Mouse (Mus musculus) liver, adult 10 weeks (tissue): ENCODE data around the gene Kctd6. TPM values are rescaled to one million over a fixed set of nuclear protein-coding genes. Genes with fewer than 3 reads are reported as not detected.

ENCODE experiments used
- polyA plus RNA-seq: library from polyadenylated mRNA; stranded (reverse); fragments of 350-450 nt; fragmentation: Illumina TruSeq; extraction: RNeasy Lipid Tissue Mini Kit (QIAGEN cat#74804); gene quantifications from one replicate; pipeline ENCODE4 v1.2.3, GENCODE M21; 2014; ENCODE audit warnings: low read depth, low replicate concordance

Kctd6 gene
- polyA plus RNA-seq = 12.9 TPM

DNA sequence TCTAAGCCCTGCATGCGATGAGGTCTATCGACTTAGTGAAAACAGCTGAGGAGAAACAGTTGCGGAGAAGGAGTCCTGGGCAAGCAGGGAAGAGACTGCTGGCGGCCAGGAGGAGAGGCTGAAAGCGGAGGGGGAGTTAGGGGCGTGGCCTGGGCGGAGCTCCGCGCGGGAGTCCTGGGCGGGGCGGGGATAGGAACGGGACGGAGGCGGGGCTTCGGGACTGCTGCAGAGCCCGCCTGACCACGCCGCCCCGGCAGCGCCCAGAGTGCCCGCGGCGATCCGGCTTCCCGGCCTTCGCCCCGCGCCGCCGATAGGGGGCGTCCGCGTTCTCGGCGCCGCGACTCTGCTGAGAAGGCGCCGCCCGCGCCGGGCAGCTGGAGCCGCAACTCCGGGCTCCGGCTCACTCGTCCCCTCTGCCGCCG, at the start of gene Kctd6:
Kctd6 (plus strand) TSS at position 338 of the 422 bp plus-strand sequence.

DNA sequence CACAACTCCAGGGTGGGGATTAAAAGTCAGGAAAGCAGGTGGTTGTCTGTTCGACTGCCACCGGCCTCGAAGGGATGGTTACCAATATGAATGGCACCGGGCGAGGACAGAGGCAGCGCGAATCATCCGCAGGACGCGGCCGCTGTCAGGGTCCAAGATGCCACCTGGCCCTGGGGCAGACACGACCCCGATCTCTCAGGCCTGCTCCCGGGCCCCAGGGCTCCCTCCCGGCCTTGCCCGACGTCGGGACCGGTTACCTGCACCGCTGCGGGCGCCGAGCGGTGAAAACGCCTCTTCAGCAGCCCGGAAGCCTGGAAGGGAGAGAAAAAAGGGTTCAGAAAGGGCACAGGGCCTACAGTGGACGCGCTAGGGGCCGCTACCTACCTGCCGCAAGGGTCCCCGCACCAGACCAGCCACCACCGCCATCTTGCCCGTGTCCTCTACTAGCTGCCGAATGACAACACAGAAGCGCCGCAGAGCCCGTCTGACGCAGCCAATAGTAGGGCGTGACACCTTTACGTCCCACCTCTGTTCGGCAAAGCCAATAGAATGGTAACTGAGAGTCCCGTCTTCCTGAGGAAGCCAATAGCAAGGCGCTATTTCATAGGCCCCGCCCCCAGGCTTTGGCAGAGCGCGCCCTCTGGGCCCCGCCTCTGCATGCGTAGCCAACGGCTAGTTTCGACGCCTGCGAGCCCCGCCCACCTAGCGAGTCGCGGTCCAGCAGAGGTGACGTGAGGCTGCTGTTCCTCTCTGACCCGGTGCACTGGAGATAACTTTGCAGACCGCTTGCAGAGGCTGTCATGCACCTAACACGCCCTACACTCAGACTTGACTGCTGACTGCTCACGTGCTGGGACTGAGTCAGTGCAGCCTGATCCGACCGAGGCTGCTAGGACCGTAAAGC, 41.2 kb upstream of the Kctd6 start, which contains the start of gene Pdhb:
Pdhb (minus strand) TSS at position 519 of the 904 bp plus-strand sequence.

DNA sequence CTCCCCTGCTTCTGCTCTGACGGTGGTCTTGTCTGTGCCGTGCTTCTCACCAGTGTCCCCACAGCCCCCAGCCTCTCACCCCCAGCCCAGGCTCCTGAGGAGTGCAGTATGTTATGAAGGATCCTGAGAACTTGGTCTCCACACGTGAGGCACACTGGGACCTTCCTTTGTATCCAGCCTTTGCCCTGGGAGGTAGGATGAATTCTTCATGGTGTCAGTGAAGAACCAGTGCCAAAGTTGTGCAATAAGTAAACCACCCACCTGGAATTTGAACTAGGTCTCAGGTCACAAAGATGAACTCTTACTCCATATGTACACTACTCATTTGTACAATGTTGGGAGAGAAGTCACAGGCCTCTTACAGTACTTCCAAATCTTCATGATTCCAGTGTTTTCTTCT, 45.2 kb downstream of the Kctd6 start, which contains the start of gene Acox2:
Acox2 (minus strand) TSS at position 188 of the 400 bp plus-strand sequence.

Other genes starting within 250 kb of the Kctd6 start
- 18.6 TPM for gene Dnase1l3, start 219.6 kb upstream of the Kctd6 start, polyA plus RNA-seq
- gene Abhd6, start 211.2 kb upstream of the Kctd6 start, polyA plus RNA-seq = 26.7 TPM
- 26.6 TPM for gene Rpp14, start 133.8 kb upstream of the Kctd6 start, polyA plus RNA-seq
- gene Pxk, start 115.9 kb upstream of the Kctd6 start, polyA plus RNA-seq = 16.3 TPM
- 175 TPM for gene Pdhb, start 41.1 kb upstream of the Kctd6 start, polyA plus RNA-seq
- gene Acox2, start 45.2 kb downstream of the Kctd6 start, polyA plus RNA-seq = 78.0 TPM
- gene Fam107a, start 103.9 kb downstream of the Kctd6 start, polyA plus RNA-seq = not detected
- not detected for gene Oit1, start 164.6 kb downstream of the Kctd6 start, polyA plus RNA-seq